Mouse (Mus musculus): ENCODE results near the gene Dnaja1.

Gene Dnaja1

DNA sequence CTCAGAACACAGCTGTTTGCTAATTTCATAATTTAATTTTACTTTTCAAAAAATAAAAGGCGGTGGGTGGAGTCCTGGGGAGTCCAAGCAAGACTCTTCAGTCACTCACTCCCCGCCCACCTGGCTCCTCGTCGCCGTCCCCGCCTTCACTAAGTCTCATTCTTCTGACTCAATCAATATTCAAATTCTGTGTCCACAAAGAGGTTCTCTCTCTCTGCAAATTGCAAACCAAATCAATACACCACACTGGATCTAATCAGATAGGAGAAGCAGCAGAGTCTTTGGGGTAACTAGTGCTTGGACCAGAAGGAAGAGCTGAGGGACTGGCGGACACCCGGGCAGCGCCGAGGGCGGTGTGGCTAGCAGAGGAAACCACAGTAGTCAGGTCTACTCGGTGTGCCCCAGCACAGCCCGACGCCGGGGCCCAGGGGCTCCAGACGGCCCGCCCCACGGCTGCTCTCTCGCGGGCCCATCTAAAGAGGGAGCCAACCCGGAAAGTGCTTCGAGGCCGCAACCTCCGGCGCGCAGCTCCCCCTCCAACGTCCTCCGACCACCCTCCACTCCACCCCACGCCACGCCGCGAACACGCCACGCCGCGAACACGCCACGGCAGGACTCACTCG lies 35.3 kb downstream of the Dnaja1 start:
- no peak for DNase-seq (ENCODE audit: low spot score)

DNA sequence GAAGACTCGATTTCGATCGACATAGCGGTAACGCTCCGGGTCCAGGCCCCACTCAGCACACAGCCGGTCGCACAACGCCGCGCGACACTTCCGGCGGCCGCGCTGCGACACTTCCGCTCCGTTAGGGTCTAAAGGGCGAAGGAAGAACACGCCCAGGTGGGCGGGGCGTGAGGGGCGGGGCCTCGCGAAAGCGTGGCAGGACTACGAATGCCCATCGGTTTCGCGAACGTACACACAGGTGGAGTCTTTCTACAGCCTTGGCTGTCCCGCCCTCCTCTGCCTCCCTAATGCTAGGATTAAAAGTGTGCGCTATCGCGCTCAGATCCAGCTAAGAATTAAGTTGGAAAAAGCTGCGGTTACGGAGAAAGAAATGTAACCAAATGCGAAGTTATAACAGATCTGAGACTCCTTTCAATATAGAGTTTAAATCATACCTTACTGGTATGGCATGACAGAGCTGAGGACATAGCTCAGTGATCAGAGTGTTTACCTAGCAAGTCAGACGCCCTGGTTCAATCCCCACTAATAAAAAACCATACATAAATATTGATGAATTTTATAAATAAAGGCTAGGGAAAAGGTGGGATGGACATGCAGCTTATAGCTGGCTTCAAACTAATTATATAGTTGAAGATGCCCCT lies 36.0 kb downstream of the Dnaja1 start, which contains the start of gene Smu1:
TSS of gene Smu1 (minus strand) at position 144 of the 641 bp plus-strand sequence.
- DNase-seq (ENCODE audit: low spot score) = peak; percentile 95

DNA sequence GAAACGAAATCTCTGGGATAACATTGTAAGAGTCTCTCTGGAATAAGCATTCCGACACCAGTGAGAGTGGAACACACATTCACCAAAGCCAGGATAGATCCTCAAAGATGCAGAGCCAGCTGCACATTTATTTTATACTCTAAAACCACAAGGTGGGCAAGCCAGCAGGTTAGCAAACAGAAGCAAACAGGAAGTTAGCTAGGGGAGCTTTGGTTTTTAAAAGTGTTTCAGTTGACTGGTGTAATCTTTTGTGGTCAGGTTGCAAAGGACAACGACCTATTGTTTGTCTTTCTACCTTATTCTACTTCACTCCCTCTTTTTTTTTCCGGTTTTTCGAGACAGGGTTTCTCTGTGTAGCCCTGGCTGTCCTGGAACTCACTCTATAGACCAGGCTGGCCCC lies 37.9 kb downstream of the Dnaja1 start:
- no peak for DNase-seq (ENCODE audit: low spot score)

- DNase-seq (ENCODE audit: low spot score) = peak; percentile 81
Observed at GRCm38 (mm10) chr4:40774279-40775259, 52.6 kb downstream of the Dnaja1 start.

GRCm38 (mm10) chr4:40776416-40776815 lies 54.5 kb downstream of the Dnaja1 start:
- no peak for DNase-seq (ENCODE audit: low spot score)

GRCm38 (mm10) chr4:40777116-40777515 lies 55.2 kb downstream of the Dnaja1 start:
- no peak for DNase-seq (ENCODE audit: low spot score)

DNA sequence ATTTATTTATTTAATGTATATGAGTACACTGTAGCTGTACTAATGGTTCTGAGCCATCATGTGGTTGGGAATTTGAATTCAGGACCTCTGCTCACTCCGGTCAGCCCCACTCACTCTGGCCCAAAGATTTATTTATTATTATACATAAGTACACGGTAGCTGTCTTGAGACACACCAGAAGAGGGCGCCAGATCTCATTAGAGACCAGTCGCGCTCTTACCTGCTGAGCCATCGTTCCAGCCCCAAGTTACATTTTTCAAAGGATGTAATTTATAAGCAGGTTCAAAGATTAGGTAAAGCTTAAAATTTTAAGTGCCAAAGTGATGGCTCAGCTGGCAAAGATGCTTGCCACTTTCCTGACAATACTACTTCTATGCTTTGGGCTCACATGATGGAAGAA lies 56.7 kb downstream of the Dnaja1 start:
- DNase-seq (ENCODE audit: low spot score) = no peak

DNA sequence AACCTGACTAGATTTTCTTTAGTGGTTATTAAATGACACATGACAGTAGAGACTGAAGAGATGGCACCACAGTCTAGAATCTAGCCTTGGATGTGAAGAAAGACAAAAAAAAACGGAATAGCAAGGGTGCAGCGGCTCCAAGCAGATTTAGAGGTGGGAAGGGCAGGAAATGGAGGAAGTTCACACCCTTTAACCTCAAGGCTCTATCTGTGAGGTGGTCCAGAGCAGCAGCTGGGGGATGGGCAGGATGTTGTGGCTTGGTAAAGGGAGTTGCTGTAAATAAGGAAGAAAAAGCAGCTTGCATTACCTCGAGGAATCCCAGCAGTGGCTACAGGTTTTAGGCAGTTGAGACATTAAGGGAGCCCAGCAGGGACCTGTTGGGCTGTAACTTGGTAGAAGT lies 59.2 kb downstream of the Dnaja1 start:
- no peak for DNase-seq (ENCODE audit: low spot score)

DNA sequence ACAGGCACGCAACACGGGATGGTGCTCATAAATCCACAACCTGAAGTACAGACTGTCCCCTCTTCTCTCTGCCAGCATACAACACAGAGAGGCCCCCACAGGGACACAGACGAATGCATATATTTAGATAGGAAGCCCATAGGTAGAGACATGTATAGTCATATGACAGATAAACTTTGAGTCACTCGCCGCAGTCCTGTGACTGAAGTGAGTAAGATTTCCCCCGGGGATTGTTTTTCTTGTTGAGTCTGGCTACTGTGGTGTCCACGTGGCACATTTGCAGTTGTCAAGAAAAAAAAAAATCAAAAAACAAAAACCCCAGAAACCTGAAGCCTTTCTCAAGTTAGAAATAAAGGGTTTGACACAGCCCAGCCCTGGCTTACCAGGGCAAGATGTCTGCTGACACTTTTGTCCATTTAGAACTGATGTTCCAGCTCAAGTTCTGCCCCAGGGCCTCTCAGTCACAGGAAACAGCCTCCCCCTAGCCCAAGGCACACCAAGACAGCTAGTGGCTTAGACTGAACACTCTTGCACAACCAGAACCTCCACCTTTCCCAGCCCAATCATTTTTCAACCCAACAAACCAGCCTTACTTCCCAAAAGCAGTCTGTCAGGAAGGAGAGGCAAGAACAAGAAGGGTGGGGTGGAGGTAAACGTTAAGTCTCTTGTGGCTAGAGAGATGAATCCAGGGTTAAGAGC lies 60.0 kb downstream of the Dnaja1 start:
- no peak for DNase-seq (ENCODE audit: low spot score)

DNA sequence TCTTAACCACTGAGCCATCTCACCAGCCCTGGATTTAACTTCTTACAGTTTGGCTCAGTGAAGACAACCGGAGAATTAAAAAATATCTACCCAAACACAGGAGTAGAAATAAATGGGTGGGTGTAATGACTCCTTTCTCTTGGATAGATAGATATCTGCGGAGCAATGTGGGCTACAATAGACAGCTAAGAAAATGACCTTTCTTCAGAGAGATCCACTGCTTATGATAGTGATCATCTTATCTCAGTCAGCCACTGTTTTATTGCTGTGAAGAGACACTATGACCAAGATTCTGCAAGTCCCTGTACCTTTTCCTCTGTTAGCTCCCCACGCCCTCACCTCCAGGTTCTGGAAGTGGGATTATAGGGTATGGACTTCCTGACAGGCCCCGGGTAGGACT lies 61.1 kb downstream of the Dnaja1 start:
- DNase-seq (ENCODE audit: low spot score) = no peak

DNA sequence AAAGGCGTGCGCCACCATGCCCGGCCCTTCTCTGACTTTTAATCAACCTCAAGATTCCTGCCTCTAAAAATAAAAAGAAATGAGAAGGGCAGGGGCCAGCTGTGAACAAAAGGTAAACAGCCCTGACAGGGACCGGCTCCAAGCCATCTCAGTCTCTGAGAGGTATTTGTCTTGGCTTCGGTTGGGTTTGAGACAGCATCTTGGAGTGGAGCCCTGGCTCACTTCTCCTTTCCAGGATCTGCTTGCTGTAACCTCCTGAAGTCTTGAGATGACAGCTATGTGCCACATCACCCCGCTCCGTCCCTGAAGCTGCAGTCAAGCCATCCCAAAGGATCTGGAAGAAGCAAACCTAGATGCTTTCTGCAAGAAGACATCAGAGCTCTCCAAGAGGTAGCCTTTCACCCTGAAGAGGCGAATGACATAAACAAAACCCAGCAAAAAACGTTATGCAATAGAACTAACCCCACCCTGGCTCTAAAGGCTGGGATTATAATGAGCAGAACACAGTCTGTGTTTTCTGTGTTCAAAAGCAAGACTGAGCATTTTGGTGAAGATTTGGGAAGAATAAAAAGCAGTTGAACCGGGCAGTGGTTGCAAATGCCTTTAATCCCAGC lies 62.7 kb downstream of the Dnaja1 start:
- DNase-seq (ENCODE audit: low spot score) = no peak

- DNase-seq (ENCODE audit: low spot score) = no peak
Observed at GRCm38 (mm10) chr4:40785620-40786166, 63.7 kb downstream of the Dnaja1 start.

- no peak for DNase-seq (ENCODE audit: low spot score)
Observed at GRCm38 (mm10) chr4:40786578-40786977, 64.6 kb downstream of the Dnaja1 start.

All from ovary, postnatal 14 days (tissue).